Mouse (Mus musculus) bone marrow macrophage, adult 2 months (primary cell): ENCODE results near the gene Dbr1. TPM values are rescaled to one million over a fixed set of nuclear protein-coding genes. Genes with fewer than 3 reads are reported as not detected.

ENCODE experiments used
- H3K27ac ChIP-seq: 2 replicates; pipeline ENCODE4 v1.5.1; 2012; ENCODE audit warnings: low read depth, low read length; ENCODE audit not compliant: insufficient read depth
- H3K4me1 ChIP-seq: 2 replicates; pipeline ENCODE4 v1.6.1; 2012; ENCODE audit warnings: low read length; ENCODE audit not compliant: control insufficient read depth, insufficient read depth
- H3K4me3 ChIP-seq: 2 replicates; pipeline ENCODE4 v1.5.1; 2012; ENCODE audit warnings: mild to moderate bottlenecking, low read length, moderate library complexity; ENCODE audit not compliant: insufficient read depth
- CTCF ChIP-seq: IDR thresholded peaks from 2 replicates; pipeline ENCODE4 v1.5.1; 2012; ENCODE audit warnings: low read depth, mild to moderate bottlenecking, low read length, moderate library complexity
- POLR2A ChIP-seq: IDR thresholded peaks from 2 replicates; pipeline ENCODE4 v1.6.1; 2012; ENCODE audit warnings: mild to moderate bottlenecking, low read depth, low read length, borderline replicate concordance
- polyA plus RNA-seq: library from polyadenylated mRNA; stranded (reverse); fragments of >200 nt; gene quantifications from 2 replicates; pipeline ENCODE4 v1.2.4, GENCODE M21; 2012; ENCODE audit not compliant: missing spikeins, insufficient read depth, insufficient read length

Gene Dbr1
- polyA plus RNA-seq, 1 experiment = 13.2 TPM

DNA sequence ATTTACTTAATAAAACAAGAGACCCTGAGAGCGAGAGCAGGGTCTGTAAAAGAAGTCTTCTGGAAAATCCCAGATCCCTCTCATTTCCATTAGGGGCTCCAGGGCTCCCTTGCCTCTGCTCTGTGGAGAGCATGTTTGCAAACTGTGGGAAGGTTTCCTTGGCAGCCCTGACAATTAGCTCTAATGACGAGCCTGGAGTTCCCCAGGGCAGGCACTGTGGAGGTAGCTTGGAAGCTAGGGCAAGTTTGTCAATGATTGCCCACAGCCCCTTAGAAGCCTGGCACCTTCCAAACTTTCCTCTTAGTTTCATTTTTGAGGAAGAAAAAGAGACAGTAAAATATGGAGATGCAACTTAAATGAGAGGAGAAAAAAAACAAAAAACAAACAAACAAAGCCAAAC lies 56.2 kb downstream of the Dbr1 start:
- H3K27ac ChIP-seq = no peak overlapping the region
- no peak overlapping the region for H3K4me3 ChIP-seq
- TF ChIP-seq POLR2A (no peak), CTCF (no peak)
- H3K4me1 ChIP-seq = no peaks in the 10 kb centered on the region

DNA sequence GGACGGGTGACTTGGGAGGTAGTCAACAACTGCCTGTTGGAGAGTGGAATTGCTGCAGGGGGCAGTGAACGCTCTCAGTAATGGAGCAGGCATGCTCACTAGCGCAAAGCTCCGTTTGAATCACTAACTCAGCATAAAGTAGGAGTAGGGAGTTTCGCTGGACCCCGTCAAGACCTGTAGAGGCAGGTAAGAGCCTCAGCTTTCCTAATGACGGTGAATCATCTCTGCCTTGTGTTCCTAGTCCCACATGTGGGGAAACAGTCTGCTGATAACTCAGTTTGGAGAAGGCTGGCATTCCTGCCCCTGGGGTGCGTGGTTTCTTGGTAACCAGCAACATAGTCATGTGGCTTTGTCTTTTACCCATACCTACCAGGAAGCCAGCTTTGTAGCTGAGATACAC lies 56.7 kb downstream of the Dbr1 start:
- TF ChIP-seq POLR2A = no peak
- no peaks in the 10 kb centered on the region for H3K4me1 ChIP-seq
- no peak overlapping the region for H3K27ac ChIP-seq
- no peak overlapping the region for H3K4me3 ChIP-seq

Other genes starting within 250 kb of the Dbr1 start
- not detected in 2 replicates for gene Esyt3, start 217.2 kb upstream of the Dbr1 start, polyA plus RNA-seq
- 3.9 and 4.9 TPM in 2 replicates for gene Mras, start 138.4 kb upstream of the Dbr1 start, polyA plus RNA-seq
- gene Nme9, start 124.3 kb upstream of the Dbr1 start, polyA plus RNA-seq = not detected in 2 replicates
- 16.1 and 17.4 TPM in 2 replicates for gene Armc8, start 6.9 kb upstream of the Dbr1 start, polyA plus RNA-seq
- not detected in 2 replicates for gene A4gnt, start 36.7 kb downstream of the Dbr1 start, polyA plus RNA-seq
- 0.24 TPM in 1 of 2 replicates, not detected in the other for gene Dzip1l, start 53.7 kb downstream of the Dbr1 start, polyA plus RNA-seq
- gene Cldn18, start 141.5 kb downstream of the Dbr1 start, polyA plus RNA-seq = not detected in 2 replicates